Mouse (Mus musculus) CH12.LX (cell line): ENCODE data around the gene Nol3. TPM values are rescaled to one million over a fixed set of nuclear protein-coding genes. Genes with fewer than 3 reads are reported as not detected.

ENCODE experiments used
- DNase-seq: peaks from one replicate; pipeline ENCODE4 v3.0.0-alpha.2; 2013; ENCODE audit errors: extremely low read depth
- H3K27ac ChIP-seq: 2 replicates; pipeline ENCODE4 v1.5.1; 2012; ENCODE audit warnings: low read depth, mild to moderate bottlenecking, control low read depth, moderate library complexity; ENCODE audit not compliant: insufficient read depth
- H3K27me3 ChIP-seq: replicated peaks from 2 replicates; pipeline ENCODE3; 2012; ENCODE audit warnings: inconsistent platforms
- H3K36me3 ChIP-seq, 2 experiments: replicated peaks in 1 of 2; 2 replicates each; pipeline versions ENCODE3 to v1.6.1; 2012; ENCODE audit warnings: inconsistent platforms in 1 of 2, low read length in 1 of 2, mild to moderate bottlenecking in 1 of 2, mixed read lengths in 1 of 2, moderate library complexity in 1 of 2; ENCODE audit not compliant: control insufficient read depth in 1 of 2, insufficient read depth in 1 of 2
- H3K4me1 ChIP-seq, 2 experiments: 2 replicates each; pipeline ENCODE4 v1.6.1; 2012; ENCODE audit warnings: inconsistent platforms in 1 of 2, moderate library complexity in 1 of 2; ENCODE audit not compliant: insufficient read depth in 2 of 2, control insufficient read depth in 1 of 2
- H3K4me2 ChIP-seq: 2 replicates; pipeline ENCODE4 v1.6.1; 2012; ENCODE audit warnings: low read depth, mild to moderate bottlenecking, control low read depth; ENCODE audit not compliant: poor library complexity, insufficient read depth, severe bottlenecking
- H3K4me3 ChIP-seq, 3 experiments: fragments of 150-350 bp in 1 of 3; sonication (generic) in 1 of 3; replicated peaks in 1 of 3; 2 replicates each; pipeline versions ENCODE3 to v1.5.1; 2011 to 2012; ENCODE audit warnings: low read depth in 2 of 3, low read length in 2 of 3, mild to moderate bottlenecking in 2 of 3, moderate library complexity in 2 of 3, control low read depth in 1 of 3, improper control_type of control experiment in 1 of 3, inconsistent platforms in 1 of 3, mixed read lengths in 1 of 3; ENCODE audit not compliant: poor library complexity in 1 of 3
- H3K79me2 ChIP-seq: replicated peaks from 2 replicates; pipeline ENCODE4 v1.6.1; 2012; ENCODE audit warnings: mild to moderate bottlenecking, moderate library complexity; ENCODE audit not compliant: control insufficient read depth, poor library complexity, insufficient read depth, severe bottlenecking; ENCODE audit errors: extremely low read depth
- H3K9ac ChIP-seq: 2 replicates; pipeline ENCODE4 v1.6.1; 2012; ENCODE audit warnings: low read depth, mild to moderate bottlenecking, control low read depth, moderate library complexity; ENCODE audit not compliant: insufficient read depth
- H3K9me3 ChIP-seq: replicated peaks from 2 replicates; pipeline ENCODE3; 2012; ENCODE audit warnings: low read length, inconsistent platforms, mixed read lengths
- BHLHE40 ChIP-seq: IDR thresholded peaks from 2 replicates; pipeline ENCODE4 v1.6.1; 2011; ENCODE audit warnings: mild to moderate bottlenecking, low read depth, low read length, improper control_type of control experiment
- CHD1 ChIP-seq: IDR thresholded peaks from 2 replicates; pipeline ENCODE4 v1.6.1; 2012; ENCODE audit warnings: low read depth, low read length, improper control_type of control experiment, inconsistent platforms
- CHD2 ChIP-seq: IDR thresholded peaks from 2 replicates; pipeline ENCODE4 v1.6.1; 2011; ENCODE audit warnings: low read length, improper control_type of control experiment
- ELF1 ChIP-seq: IDR thresholded peaks from 2 replicates; pipeline ENCODE4 v1.6.1; 2014; ENCODE audit warnings: low read depth, mild to moderate bottlenecking, inconsistent platforms, low read length, improper control_type of control experiment
- EP300 ChIP-seq: IDR thresholded peaks from 2 replicates; pipeline ENCODE4 v1.6.1; 2011; ENCODE audit warnings: low read length, improper control_type of control experiment
- HCFC1 ChIP-seq: IDR thresholded peaks from 2 replicates; pipeline ENCODE4 v1.6.1; 2012; ENCODE audit warnings: low read depth, mild to moderate bottlenecking, inconsistent platforms, low read length, improper control_type of control experiment
- IRF4 ChIP-seq: IDR thresholded peaks from 2 replicates; pipeline ENCODE4 v1.6.1; 2014; ENCODE audit warnings: low read depth, mild to moderate bottlenecking, inconsistent platforms, low read length, improper control_type of control experiment
- KAT2A ChIP-seq: IDR thresholded peaks from 2 replicates; pipeline ENCODE4 v1.6.1; 2012; ENCODE audit warnings: low read length, improper control_type of control experiment, inconsistent platforms; ENCODE audit not compliant: insufficient replicate concordance
- MAFK ChIP-seq: IDR thresholded peaks from 2 replicates; pipeline ENCODE4 v1.6.1; 2011; ENCODE audit warnings: low read length, improper control_type of control experiment; ENCODE audit not compliant: insufficient replicate concordance
- MAX ChIP-seq: IDR thresholded peaks from 2 replicates; pipeline ENCODE4 v1.6.1; 2011; ENCODE audit warnings: low read length, improper control_type of control experiment
- MAZ ChIP-seq: IDR thresholded peaks from 2 replicates; pipeline ENCODE4 v1.6.1; 2012; ENCODE audit warnings: low read depth, mild to moderate bottlenecking, inconsistent platforms, low read length, improper control_type of control experiment, moderate library complexity
- MYC ChIP-seq: IDR thresholded peaks from 2 replicates; pipeline ENCODE4 v1.6.1; 2011; ENCODE audit warnings: low read depth, mild to moderate bottlenecking, improper control_type of control experiment, low read length
- NRF1 ChIP-seq: IDR thresholded peaks from 2 replicates; pipeline ENCODE4 v1.6.1; 2014; ENCODE audit warnings: low read depth, mild to moderate bottlenecking, inconsistent platforms, low read length, improper control_type of control experiment, moderate library complexity
- RCOR1 ChIP-seq: conservative IDR thresholded peaks from 2 replicates; pipeline ENCODE4 v1.6.1; 2012; ENCODE audit warnings: low read depth, mild to moderate bottlenecking, inconsistent platforms, low read length, improper control_type of control experiment
- SIN3A ChIP-seq: IDR thresholded peaks from 2 replicates; pipeline ENCODE4 v1.6.1; 2012; ENCODE audit warnings: low read length, improper control_type of control experiment, inconsistent platforms
- SMC3 ChIP-seq: IDR thresholded peaks from 2 replicates; pipeline ENCODE4 v1.6.1; 2011; ENCODE audit warnings: low read depth, low read length, improper control_type of control experiment
- TCF12 ChIP-seq: IDR thresholded peaks from 2 replicates; pipeline ENCODE4 v1.6.1; 2014; ENCODE audit warnings: low read depth, mild to moderate bottlenecking, inconsistent platforms, low read length, improper control_type of control experiment
- USF1 ChIP-seq: IDR thresholded peaks from 2 replicates; pipeline ENCODE4 v1.6.1; 2014; ENCODE audit warnings: low read depth, mild to moderate bottlenecking, inconsistent platforms, low read length, improper control_type of control experiment
- ZMIZ1 ChIP-seq: IDR thresholded peaks from 2 replicates; pipeline ENCODE4 v1.6.1; 2012; ENCODE audit warnings: low read depth, mild to moderate bottlenecking, inconsistent platforms, low read length, improper control_type of control experiment
- ZNF384 ChIP-seq: IDR thresholded peaks from 2 replicates; pipeline ENCODE4 v1.6.1; 2012; ENCODE audit warnings: low read depth, low read length, improper control_type of control experiment, inconsistent platforms
- dilution Hi-C: fragments of 300-500 bp; cut with MboI; formaldehyde crosslinking; loops from 2 replicates; pipeline ENCODE4 v1.14.3; 2020; ENCODE audit warnings: low sequenced_read_pairs; ENCODE audit not compliant: extremely low pct_unique_long_range_greater_than_20kb, extremely low pct_ligation_motif_present
- in situ Hi-C: fragments of 300-500 bp; cut with MboI; formaldehyde crosslinking; loops from 3 replicates; pipeline ENCODE4 v1.14.3; 2019; ENCODE audit warnings: low sequenced_read_pairs, low pct_ligation_motif_present, low pct_unique_long_range_greater_than_20kb, mixed read lengths
- polyA plus RNA-seq: library from polyadenylated mRNA; unstranded; fragments of >175 nt; gene quantifications from 2 replicates; pipeline ENCODE4 v1.2.1, GENCODE M21; 2012; ENCODE audit warnings: low read depth; ENCODE audit not compliant: insufficient read length
- total RNA-seq, 2 experiments: library from RNA; depleted of rRNA; stranded (reverse); fragments of 300-350 nt in 1 of 2; fragments of >200 nt in 1 of 2; gene quantifications; 2 replicates each; pipeline ENCODE4 v1.2.3; 2012 to 2014

The Nol3 gene
- total and polyA plus RNA-seq, 3 experiments = 0.31 to 0.34 TPM; not detected in 1

- no peak overlapping the region for H3K27ac ChIP-seq
- in situ Hi-C loops (loop anchor here (5.0 kb wide), 1 partner anchor 36 kb away; the partner anchor contains the start of gene B3gnt9), dilution Hi-C loops (no loop called here)
- H3K27me3 ChIP-seq = no peaks in the 10 kb centered on the region
- H3K4me2 ChIP-seq = no peak overlapping the region
- TF ChIP-seq CHD2 (no peak), IRF4 (no peak), ELF1 (no peak), SMC3 (no peak)
- no peak overlapping the region for H3K4me3 ChIP-seq
- H3K36me3 ChIP-seq = peaks cover 0 to 14% of the 10 kb centered on the region in 2 experiments
- no peaks in the 10 kb centered on the region for H3K9me3 ChIP-seq
- H3K4me1 ChIP-seq = peaks cover 13 to 35% of the 10 kb centered on the region in 2 experiments
- no peak overlapping the region for H3K9ac ChIP-seq
- peaks cover 9% of the 10 kb centered on the region for H3K79me2 ChIP-seq
- DNase-seq = no peak
Measured at GRCm38 (mm10) chr8:105293405-105293804, 17.5 kb downstream of the Nol3 start.

GRCm38 (mm10) chr8:105294776-105295175 lies 18.8 kb downstream of the Nol3 start:
- H3K27ac ChIP-seq = peak overlapping the region; percentile 65; the same call in 1 of the 2 replicates
- peaks cover under 1 to 26% of the 10 kb centered on the region in 2 experiments for H3K36me3 ChIP-seq
- H3K79me2 ChIP-seq = peaks cover 20% of the 10 kb centered on the region
- dilution Hi-C loops = no loop called here
- H3K4me3 ChIP-seq = peak overlapping the region in 1 of 3 experiments; percentile 57
- H3K4me1 ChIP-seq = peaks cover 12 to 42% of the 10 kb centered on the region in 2 experiments
- H3K9ac ChIP-seq = 0 out of 2 replicates have a peak overlapping the region, but pooled peaks have one; percentile 45
- H3K9me3 ChIP-seq = no peaks in the 10 kb centered on the region
- H3K4me2 ChIP-seq = peak overlapping the region; percentile 88
- H3K27me3 ChIP-seq = no peaks in the 10 kb centered on the region
- no peak for TF ChIP-seq MAZ
- no peak for TF ChIP-seq ZNF384
- no peak for TF ChIP-seq USF1
- no peak for TF ChIP-seq KAT2A
- no peak for TF ChIP-seq TCF12
- TF ChIP-seq MAFK = no peak
- TF ChIP-seq CHD1 = no peak
- no peak for TF ChIP-seq NRF1
- no peak for DNase-seq
- in situ Hi-C loops = loop anchor here (5.0 kb wide), 1 partner anchor 37 kb away; the partner anchor contains the start of gene B3gnt9

GRCm38 (mm10) chr8:105295256-105295655 lies 19.3 kb downstream of the Nol3 start:
- Histone ChIP-seq H3K9ac (peak overlapping the region; percentile 45; the same call in 1 of the 2 replicates), H3K9me3 (no peaks in the 10 kb centered on the region), H3K36me3 (peaks cover 5 to 30% of the 10 kb centered on the region in 2 experiments), H3K4me2 (peak overlapping the region; percentile 88), H3K27me3 (no peaks in the 10 kb centered on the region), H3K4me3 (peak overlapping the region; percentile 57 to 96 (median 82)), H3K27ac (peak overlapping the region; percentile 65), H3K79me2 (peaks cover 23% of the 10 kb centered on the region), H3K4me1 (peaks cover 8 to 42% of the 10 kb centered on the region in 2 experiments)
- dilution Hi-C loops (no loop called here), in situ Hi-C loops (no loop called here)
- TF ChIP-seq ZMIZ1 (no peak), MYC (no peak), SIN3A (peak; percentile 19; the same call in 1 of the 2 replicates), EP300 (peak; percentile 65), IRF4 (peak; percentile 67), CHD1 (0 out of 2 replicates have a peak, but pooled peaks have one; percentile 34), USF1 (no peak), RCOR1 (peak; percentile 91; the same call in 1 of the 2 replicates), HCFC1 (peak; percentile 31; the same call in 1 of the 2 replicates), ELF1 (no peak), MAZ (0 out of 2 replicates have a peak, but pooled peaks have one; percentile 51), TCF12 (peak; percentile 77), MAX (peak; percentile 58; the same call in 1 of the 2 replicates), CHD2 (peak; percentile 44; the same call in 1 of the 2 replicates), BHLHE40 (0 out of 2 replicates have a peak, but pooled peaks have one; percentile 9)
- peak; percentile 61 for DNase-seq
